Mouse (Mus musculus) embryonic facial prominence, embryonic 11.5 days (tissue): ENCODE results near the gene Mfsd14a. TPM values are rescaled to one million over a fixed set of nuclear protein-coding genes. Genes with fewer than 3 reads are reported as not detected.
A peak's percentile ranks its signal among the peaks of the same experiment; 100 is the strongest.
"Not testable (repeated sequence)": the region's sequence is repeated elsewhere in the genome, so short reads cannot be mapped to it uniquely, and the experiment has no call there.

ENCODE experiments used
- ATAC-seq: fragments of 200-750 bp; cut with Nextera tagmentation; replicated peaks from 2 replicates; pipeline ENCODE4 v1.8.0; 2017; ENCODE audit warnings: low read depth; ENCODE audit not compliant: insufficient number of reproducible peaks, low FRiP score, low TSS enrichment
- DNase-seq: peaks from one replicate; pipeline ENCODE4 v3.0.0-alpha.2; 2015; ENCODE audit warnings: low spot score
- H3K27ac ChIP-seq: fragments of 300-500 bp; sonication (generic); replicated peaks from 2 replicates; pipeline ENCODE4 v1.5.1; 2014; ENCODE audit warnings: mild to moderate bottlenecking, low read depth, low read length, control low read depth
- H3K27me3 ChIP-seq: fragments of 300-500 bp; sonication (generic); 2 replicates; pipeline ENCODE4 v1.6.1; 2014; ENCODE audit warnings: mild to moderate bottlenecking, low read length, moderate library complexity, mixed read lengths; ENCODE audit not compliant: control insufficient read depth, insufficient read depth
- H3K36me3 ChIP-seq: fragments of 300-500 bp; sonication (generic); replicated peaks from 2 replicates; pipeline ENCODE4 v1.6.1; 2014; ENCODE audit warnings: low read depth, mild to moderate bottlenecking, low read length, moderate library complexity, mixed read lengths; ENCODE audit not compliant: control insufficient read depth, insufficient read depth
- H3K4me1 ChIP-seq: fragments of 300-500 bp; sonication (generic); 2 replicates; pipeline ENCODE4 v1.6.1; 2014; ENCODE audit warnings: low read length, mixed read lengths; ENCODE audit not compliant: control insufficient read depth, insufficient read depth
- H3K4me2 ChIP-seq: fragments of 300-500 bp; sonication (generic); 2 replicates; pipeline ENCODE4 v1.6.1; 2014; ENCODE audit warnings: low read depth, mild to moderate bottlenecking, control low read depth, low read length, moderate library complexity
- H3K4me3 ChIP-seq: fragments of 300-500 bp; sonication (generic); 2 replicates; pipeline ENCODE4 v1.5.1; 2014; ENCODE audit warnings: low read depth, low read length, control low read depth
- H3K9ac ChIP-seq: fragments of 300-500 bp; sonication (generic); replicated peaks from 2 replicates; pipeline ENCODE4 v1.6.1; 2014; ENCODE audit warnings: mild to moderate bottlenecking, control low read depth, low read length
- H3K9me3 ChIP-seq: fragments of 300-500 bp; sonication (generic); replicated peaks from 2 replicates; pipeline ENCODE4 v1.6.1; 2016; ENCODE audit warnings: mild to moderate bottlenecking, low read length, inconsistent platforms, mixed read lengths; ENCODE audit not compliant: control insufficient read depth
- WGBS: fragments of 180-500 bp; shearing (Covaris S2); extraction: QIAGEN DNeasy Blood & Tissue Kit; methylation state at CpG from one replicate; pipeline ENCODE4 v1.1.7; 2014; 5-methylcytosine and 5-hydroxymethylcytosine counted together
- polyA plus RNA-seq: library from polyadenylated mRNA; unstranded; fragments of >200 nt; fragmentation: Nextera tagmentation; extraction: Ambion mirVana; gene quantifications from 2 replicates; pipeline ENCODE4 v1.2.1, GENCODE M21; 2014

Mfsd14a gene
- polyA plus RNA-seq, 1 experiment from 2014 or later, result 105 TPM

DNA sequence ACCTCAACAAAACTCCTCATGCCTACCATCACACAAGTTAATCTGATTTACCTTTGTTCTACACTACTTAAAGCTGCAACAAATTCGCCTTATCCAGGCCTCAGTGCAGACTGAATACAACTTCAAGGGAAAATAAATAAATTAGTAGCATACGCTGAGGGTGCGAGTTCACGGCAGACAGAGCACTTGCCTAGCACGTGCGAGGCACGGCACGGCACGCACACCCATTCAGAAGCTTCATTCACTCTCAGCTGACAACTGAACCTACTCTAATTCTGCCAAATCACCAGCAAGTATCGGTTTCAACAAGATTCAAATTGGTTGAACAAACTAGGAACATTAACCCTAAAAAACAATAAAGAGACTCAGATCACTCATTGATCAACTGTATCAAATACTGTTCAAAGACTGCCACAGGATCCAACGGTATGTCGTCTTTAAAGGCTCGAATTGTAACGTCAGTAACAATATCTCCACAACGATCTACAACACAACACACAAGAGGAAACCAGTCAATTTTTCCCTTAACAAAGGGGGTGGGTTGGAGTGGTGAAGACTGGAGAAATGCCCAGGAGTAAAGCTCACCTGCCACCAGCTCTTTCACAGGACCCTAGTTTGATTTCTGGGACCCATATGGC lies 3.4 kb downstream of the Mfsd14a start:
- H3K4me3 ChIP-seq, result no peak overlapping the region
- no peaks in the 10 kb centered on the region for H3K4me1 ChIP-seq
- WGBS, result 61% methylated on average over 15 of the region's 15 CpGs

DNA sequence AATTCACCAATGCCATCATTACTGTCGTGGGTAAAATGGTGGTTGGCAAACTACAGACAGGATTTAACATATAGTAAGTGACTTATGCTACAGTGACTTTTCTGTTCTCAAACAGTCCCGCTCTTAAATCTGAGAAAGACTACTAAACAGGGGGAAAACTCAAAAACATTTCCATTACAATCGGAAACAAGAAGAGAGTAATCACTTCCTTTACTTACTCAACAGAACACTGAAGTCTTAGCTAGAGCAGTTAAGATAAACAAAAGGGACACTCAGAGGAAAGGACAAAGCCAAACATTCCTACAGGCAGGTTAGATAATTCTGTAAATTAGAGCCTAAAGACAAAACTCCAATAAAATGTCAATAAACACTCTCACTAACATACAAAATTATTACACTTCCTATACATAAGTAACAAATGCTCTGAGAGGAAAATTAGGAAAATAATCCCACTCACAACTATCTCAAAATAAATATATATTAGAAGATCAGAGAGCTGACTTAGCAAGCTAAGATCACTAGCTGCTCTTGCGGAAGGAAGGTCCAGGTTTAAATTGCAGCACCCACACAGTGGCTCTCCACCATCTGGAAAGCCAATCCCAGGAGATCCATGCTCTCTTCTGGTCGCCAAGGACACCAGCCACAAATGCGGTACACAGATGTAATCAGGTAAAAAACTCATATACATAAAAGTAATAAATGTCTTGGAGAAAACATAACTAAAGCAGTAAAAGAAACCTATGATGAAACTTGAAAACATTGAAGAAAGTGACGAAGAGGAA lies 6.1 kb downstream of the Mfsd14a start:
- Histone ChIP-seq H3K27ac (no peak overlapping the region), H3K9me3 (no peaks in the 10 kb centered on the region), H3K4me2 (no peak overlapping the region), H3K4me1 (no peaks in the 10 kb centered on the region), H3K27me3 (no peaks in the 10 kb centered on the region), H3K9ac (no peak overlapping the region), H3K4me3 (no peak overlapping the region), H3K36me3 (no peaks in the 10 kb centered on the region)
- WGBS, result 82% methylated on average over 7 of the region's 7 CpGs
- ATAC-seq, result no peak
- no peak for DNase-seq

More for the DNA sequence above, 3.4 kb downstream of the Mfsd14a start:
- no peak overlapping the region for H3K4me2 ChIP-seq
- no peak overlapping the region for H3K9ac ChIP-seq
- no peaks in the 10 kb centered on the region for H3K27me3 ChIP-seq
- no peak for DNase-seq
- no peaks in the 10 kb centered on the region for H3K36me3 ChIP-seq
- no peak for ATAC-seq
- H3K27ac ChIP-seq, result no peak overlapping the region
- H3K9me3 ChIP-seq, result no peaks in the 10 kb centered on the region

DNA sequence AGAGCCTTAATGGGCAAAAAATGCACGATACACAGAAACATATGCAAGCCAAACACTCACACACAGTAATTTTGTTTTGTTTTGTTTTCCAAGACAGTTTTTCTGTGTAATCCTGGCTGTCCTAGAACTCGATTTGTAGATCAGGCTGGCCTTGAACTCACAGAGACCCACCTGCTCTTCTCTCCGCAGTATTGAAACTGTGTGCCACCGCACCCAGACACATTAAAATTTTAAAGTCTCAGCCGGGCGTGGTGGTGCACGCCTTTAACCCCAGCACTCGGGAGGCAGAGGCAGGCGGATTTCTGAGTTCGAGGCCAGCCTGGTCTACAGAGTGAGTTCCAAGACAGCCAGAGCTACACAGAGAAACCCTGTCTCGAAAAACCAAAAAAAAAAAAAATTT lies 8.4 kb downstream of the Mfsd14a start:
- not testable (repeated sequence) for H3K9me3 ChIP-seq, DNase-seq, H3K36me3 ChIP-seq, H3K27ac ChIP-seq, H3K4me3 ChIP-seq, H3K4me1 ChIP-seq, H3K4me2 ChIP-seq, H3K9ac ChIP-seq, ATAC-seq, H3K27me3 ChIP-seq
- WGBS, result 94% methylated on average over 11 of the region's 11 CpGs

DNA sequence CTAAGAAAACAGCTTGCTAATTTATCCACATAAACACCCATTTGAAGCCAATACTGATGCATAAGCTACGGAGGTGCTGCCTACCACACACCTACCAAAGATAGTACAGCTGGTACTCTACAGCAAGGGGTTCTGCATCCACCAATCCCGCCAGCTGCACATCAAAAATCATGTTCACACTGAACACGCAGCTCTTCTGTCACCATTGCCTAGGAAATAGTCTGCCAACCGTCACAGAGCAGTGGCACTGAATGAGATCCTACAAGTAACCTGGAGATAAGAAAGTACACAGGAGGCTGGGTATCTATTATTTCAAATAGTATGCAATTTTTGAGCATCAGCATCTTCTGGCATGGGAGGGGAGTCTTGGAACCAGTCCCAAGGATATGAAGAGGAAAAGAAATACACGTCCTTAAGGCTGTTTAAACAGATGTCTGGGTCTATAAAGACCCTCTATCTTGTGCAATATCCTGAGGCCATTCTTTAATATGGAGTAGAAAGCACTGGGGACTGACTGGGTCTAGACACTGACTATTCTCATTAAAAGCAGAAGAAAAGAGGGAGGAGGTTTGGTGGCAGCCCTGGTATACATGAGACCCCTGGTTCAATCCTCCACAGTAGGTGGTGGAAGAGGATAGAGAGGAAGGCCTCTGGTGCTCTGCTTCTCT lies 9.1 kb downstream of the Mfsd14a start:
- Histone ChIP-seq H3K9ac (no peak overlapping the region), H3K4me2 (no peak overlapping the region), H3K9me3 (no peaks in the 10 kb centered on the region), H3K27me3 (no peaks in the 10 kb centered on the region), H3K36me3 (no peaks in the 10 kb centered on the region), H3K4me3 (no peak overlapping the region), H3K27ac (no peak overlapping the region), H3K4me1 (no peaks in the 10 kb centered on the region)
- DNase-seq, result no peak
- WGBS, result 82% methylated on average over 5 of the region's 5 CpGs
- ATAC-seq, result no peak

DNA sequence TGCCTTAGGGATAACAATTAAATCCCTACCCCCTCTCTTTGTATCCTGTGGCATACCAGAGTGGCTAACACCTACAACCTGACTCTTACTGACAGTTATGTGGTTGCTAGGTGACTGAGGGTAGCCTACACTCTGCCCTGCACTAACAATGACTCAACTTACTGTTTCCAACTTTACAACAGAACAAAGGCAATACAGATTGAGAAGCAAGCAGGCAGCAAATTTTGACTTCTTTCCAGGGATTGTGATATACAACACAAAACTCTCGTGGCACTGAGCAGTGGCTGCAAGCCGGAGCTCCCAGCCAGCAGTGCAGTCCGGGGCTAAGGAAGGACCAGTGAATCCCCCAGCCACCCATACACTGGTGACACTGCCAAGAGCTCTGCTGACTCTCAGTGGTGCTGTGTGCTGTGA lies 10.4 kb downstream of the Mfsd14a start:
- H3K9me3 ChIP-seq, result no peaks in the 10 kb centered on the region
- no peaks in the 10 kb centered on the region for H3K36me3 ChIP-seq
- ATAC-seq (0 out of 2 replicates have a peak, but pooled peaks have one; percentile 67), DNase-seq (no peak)
- no peak overlapping the region for H3K4me3 ChIP-seq
- WGBS, result 78% methylated on average over 3 of the region's 3 CpGs
- no peak overlapping the region for H3K4me2 ChIP-seq
- H3K27me3 ChIP-seq, result no peaks in the 10 kb centered on the region
- no peaks in the 10 kb centered on the region for H3K4me1 ChIP-seq
- H3K9ac ChIP-seq, result no peak overlapping the region
- H3K27ac ChIP-seq, result no peak overlapping the region

DNA sequence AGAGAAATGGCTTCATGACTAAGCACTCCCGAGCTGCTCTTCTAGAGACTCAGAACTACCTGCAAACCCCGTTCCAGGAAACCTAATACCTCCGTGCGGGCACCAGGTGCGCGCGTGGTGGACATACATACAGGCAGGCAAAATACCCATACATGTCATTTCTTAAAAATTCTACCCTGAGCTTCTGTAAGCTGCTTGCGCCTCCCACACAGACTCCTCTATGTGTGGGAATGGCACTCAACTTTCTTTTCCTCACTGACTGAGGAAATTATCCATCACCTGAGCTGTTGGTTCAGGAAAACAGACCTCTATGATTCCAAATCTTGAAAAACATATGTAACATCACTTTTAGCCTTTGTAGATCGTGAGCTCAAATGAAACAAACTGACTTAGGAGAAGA lies 11.8 kb downstream of the Mfsd14a start:
- Histone ChIP-seq H3K4me3 (no peak overlapping the region), H3K9me3 (no peaks in the 10 kb centered on the region), H3K36me3 (no peaks in the 10 kb centered on the region), H3K27ac (no peak overlapping the region), H3K4me1 (no peaks in the 10 kb centered on the region), H3K9ac (no peak overlapping the region), H3K27me3 (no peaks in the 10 kb centered on the region), H3K4me2 (no peak overlapping the region)
- DNase-seq (no peak), ATAC-seq (no peak)
- WGBS, result 97% methylated on average over 9 of the region's 9 CpGs

DNA sequence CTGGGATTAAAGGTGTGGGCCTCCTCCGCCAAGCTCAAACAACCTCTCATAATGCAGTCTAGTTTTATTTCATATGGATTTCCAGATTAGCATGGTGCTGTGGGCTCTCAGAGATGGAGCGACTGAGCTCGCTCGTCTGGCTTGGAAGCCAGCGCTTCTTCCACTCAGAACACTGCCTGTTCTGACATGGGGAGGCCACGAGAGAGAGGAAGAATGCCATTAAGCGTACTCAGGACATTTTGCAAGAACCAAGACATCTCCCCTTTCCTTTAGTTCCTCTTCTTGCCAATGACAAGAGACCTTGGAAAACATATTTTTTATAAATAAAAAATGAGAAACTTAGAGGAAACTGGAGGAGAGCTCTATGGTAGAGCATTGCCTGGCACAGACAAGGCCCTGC lies 13.7 kb downstream of the Mfsd14a start:
- Histone ChIP-seq H3K9ac (no peak overlapping the region), H3K27me3 (no peaks in the 10 kb centered on the region), H3K36me3 (no peaks in the 10 kb centered on the region; the same call in 1 of the 2 replicates), H3K27ac (no peak overlapping the region), H3K4me1 (no peaks in the 10 kb centered on the region), H3K4me3 (no peak overlapping the region), H3K4me2 (no peak overlapping the region), H3K9me3 (no peaks in the 10 kb centered on the region)
- 90% methylated on average over 7 of the region's 7 CpGs for WGBS
- ATAC-seq, result no peak
- no peak for DNase-seq

DNA sequence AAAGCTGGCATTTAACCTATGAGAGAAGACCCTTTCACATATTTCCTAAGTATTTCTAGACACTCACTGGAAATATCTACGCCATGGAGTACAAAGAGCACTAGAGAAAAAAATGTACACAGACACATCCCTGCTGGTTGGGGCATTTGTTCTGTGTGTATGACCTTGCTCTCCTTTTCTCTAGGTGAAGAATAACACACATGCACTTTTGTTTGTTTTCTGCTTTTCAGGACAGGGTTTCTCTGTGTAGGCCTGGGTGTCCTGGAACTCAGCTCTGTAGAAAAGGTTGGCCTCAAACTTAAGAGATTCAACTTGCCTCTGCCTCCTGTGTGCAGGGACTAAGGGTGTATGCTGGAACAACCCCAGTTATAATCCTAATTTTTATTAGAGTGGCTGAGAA lies 16.1 kb downstream of the Mfsd14a start:
- no peaks in the 10 kb centered on the region for H3K9me3 ChIP-seq
- DNase-seq, result no peak
- no peak overlapping the region for H3K4me2 ChIP-seq
- no peaks in the 10 kb centered on the region for H3K27me3 ChIP-seq
- no peaks in the 10 kb centered on the region for H3K4me1 ChIP-seq
- no peak overlapping the region for H3K27ac ChIP-seq
- H3K36me3 ChIP-seq, result no peaks in the 10 kb centered on the region; the same call in none of the 2 replicates
- no peak overlapping the region for H3K4me3 ChIP-seq
- 97% methylated on average over 1 of the region's 1 CpGs for WGBS
- ATAC-seq, result no peak
- no peak overlapping the region for H3K9ac ChIP-seq
